Mouse (Mus musculus) embryonic facial prominence, embryonic 14.5 days (tissue): ENCODE measurements at regions not wholly inside any gene's neighbourhood (a gene's known extent, or its start where the extent isn't known, plus 50 kb on each side); places are given as distances from the start of the nearest gene placed in this dataset.
A peak's percentile ranks its signal among the peaks of the same experiment; 100 is the strongest.

Source experiments
- ATAC-seq: fragments of 200-750 bp; cut with Nextera tagmentation; 2 replicates; pipeline ENCODE4 v1.8.0; 2017; ENCODE audit warnings: low read depth, moderate number of reproducible peaks, moderate TSS enrichment
- DNase-seq: peaks from one replicate; pipeline ENCODE4 v3.0.0-alpha.2; 2015; ENCODE audit warnings: low spot score
- H3K27ac ChIP-seq: fragments of 300-500 bp; sonication (generic); replicated peaks from 2 replicates; pipeline ENCODE4 v1.5.1; 2014; ENCODE audit warnings: low read depth, mild to moderate bottlenecking, low read length, moderate library complexity
- H3K27me3 ChIP-seq: fragments of 300-500 bp; sonication (generic); replicated peaks from 2 replicates; pipeline ENCODE4 v1.6.1; 2014; ENCODE audit warnings: low read length; ENCODE audit not compliant: control insufficient read depth, insufficient read depth
- H3K36me3 ChIP-seq: fragments of 300-500 bp; sonication (generic); 2 replicates; pipeline ENCODE4 v1.6.1; 2014; ENCODE audit warnings: low read length, mixed read lengths; ENCODE audit not compliant: control insufficient read depth, insufficient read depth
- H3K4me1 ChIP-seq: fragments of 300-500 bp; sonication (generic); 2 replicates; pipeline ENCODE4 v1.6.1; 2014; ENCODE audit warnings: antibody characterized with exemption, low read length; ENCODE audit not compliant: control insufficient read depth, insufficient read depth
- H3K4me2 ChIP-seq: fragments of 300-500 bp; sonication (generic); 2 replicates; pipeline ENCODE4 v1.6.1; 2014; ENCODE audit warnings: low read depth, mild to moderate bottlenecking, low read length, moderate library complexity, mixed read lengths
- H3K4me3 ChIP-seq: fragments of 300-500 bp; sonication (generic); 2 replicates; pipeline ENCODE4 v1.5.1; 2014; ENCODE audit warnings: low read depth, mild to moderate bottlenecking, low read length
- H3K9ac ChIP-seq: fragments of 300-500 bp; sonication (generic); 2 replicates; pipeline ENCODE4 v1.6.1; 2014; ENCODE audit warnings: low read depth, mild to moderate bottlenecking, low read length, moderate library complexity, mixed read lengths
- H3K9me3 ChIP-seq: fragments of 300-500 bp; sonication (generic); 2 replicates; pipeline ENCODE4 v1.6.1; 2016; ENCODE audit warnings: low read length; ENCODE audit not compliant: control insufficient read depth
- WGBS: fragments of 180-500 bp; shearing (Covaris S2); extraction: QIAGEN DNeasy Blood & Tissue Kit; methylation state at CpG from one replicate; pipeline ENCODE4 v1.1.7; 2014; 5-methylcytosine and 5-hydroxymethylcytosine counted together

DNA sequence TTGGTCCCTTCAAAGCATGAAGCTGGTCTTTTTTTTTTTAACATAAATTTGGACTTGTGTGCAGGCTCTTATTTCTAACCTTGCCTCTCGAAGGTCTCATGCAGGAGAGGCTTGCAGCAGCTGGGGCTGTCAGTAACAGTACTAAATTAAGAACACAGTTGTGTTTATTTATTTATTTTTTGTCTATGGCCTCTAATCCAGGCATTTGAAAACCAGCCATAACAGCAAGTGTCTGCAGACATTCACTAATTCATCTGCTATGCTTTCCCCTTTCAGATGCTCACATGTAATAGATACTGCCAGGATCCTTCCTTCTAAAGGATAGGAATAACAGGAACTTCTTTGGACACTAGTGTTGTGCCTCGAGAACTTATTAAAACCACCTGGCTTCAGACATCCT is 172.5 kb downstream of the Rchy1 start:
- Histone ChIP-seq H3K4me3 (no peak overlapping the region), H3K4me2 (no peak overlapping the region), H3K27me3 (no peaks in the 10 kb centered on the region), H3K9ac (no peak overlapping the region), H3K4me1 (peaks cover 6% of the 10 kb centered on the region; the same call in 1 of the 2 replicates), H3K36me3 (no peaks in the 10 kb centered on the region), H3K27ac (peak overlapping the region; percentile 28; the same call in 1 of the 2 replicates), H3K9me3 (no peaks in the 10 kb centered on the region)
- DNase-seq: peak; percentile 75
- ATAC-seq: peak; percentile 92
- 19% methylated on average over 2 of the region's 2 CpGs for WGBS

DNA sequence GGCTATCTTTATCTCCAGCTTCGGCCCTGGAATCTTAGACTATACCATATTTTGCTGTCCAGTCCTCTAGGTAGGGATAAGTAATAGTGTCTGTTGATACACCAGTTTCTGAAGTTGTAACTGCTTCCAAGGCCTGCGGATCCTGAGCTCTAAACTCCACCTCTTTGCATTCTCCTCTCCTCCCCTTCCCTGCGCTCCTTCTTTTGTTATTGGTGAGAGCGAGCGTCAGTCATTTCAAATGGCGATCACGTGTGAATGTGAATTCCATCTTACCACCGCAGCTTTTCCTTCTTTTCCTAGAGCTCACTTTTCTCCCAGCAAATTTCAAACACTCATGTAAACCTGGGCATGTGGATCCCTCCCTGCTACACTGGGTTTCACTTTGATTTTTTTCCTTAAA is 178.9 kb downstream of the Rchy1 start:
- H3K4me2 ChIP-seq: no peak overlapping the region
- H3K4me1 ChIP-seq: no peaks in the 10 kb centered on the region
- DNase-seq: no peak
- H3K27ac ChIP-seq: no peak overlapping the region
- H3K9me3 ChIP-seq: no peaks in the 10 kb centered on the region
- no peaks in the 10 kb centered on the region for H3K36me3 ChIP-seq
- no peak for ATAC-seq
- H3K9ac ChIP-seq: no peak overlapping the region
- H3K4me3 ChIP-seq: no peak overlapping the region
- 86% methylated on average over 8 of the region's 8 CpGs for WGBS
- H3K27me3 ChIP-seq: no peaks in the 10 kb centered on the region

DNA sequence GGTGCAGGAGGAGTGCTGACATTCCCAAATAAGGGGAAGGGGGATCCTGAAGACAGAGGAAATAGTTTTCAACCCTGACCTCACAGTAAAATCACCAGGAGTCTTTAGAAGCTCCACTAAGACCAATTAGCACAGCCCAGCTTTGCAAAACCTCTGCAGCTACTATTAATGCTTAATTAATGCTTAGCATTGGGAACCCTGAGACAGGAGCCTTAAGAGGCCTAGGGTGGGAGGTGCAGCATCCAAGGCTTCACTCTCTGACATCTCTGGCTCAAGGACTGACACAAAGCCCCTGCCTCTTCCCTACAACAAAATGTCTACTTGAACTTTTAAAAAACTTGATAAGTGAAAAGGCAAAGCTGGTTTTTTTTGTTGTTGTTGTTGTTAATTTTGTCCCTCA is 185.9 kb downstream of the Rchy1 start:
- H3K9ac ChIP-seq: no peak overlapping the region
- no peak overlapping the region for H3K27ac ChIP-seq
- H3K36me3 ChIP-seq: no peaks in the 10 kb centered on the region
- H3K9me3 ChIP-seq: no peaks in the 10 kb centered on the region
- no peak overlapping the region for H3K4me2 ChIP-seq
- ATAC-seq: no peak
- H3K27me3 ChIP-seq: no peaks in the 10 kb centered on the region
- H3K4me3 ChIP-seq: no peak overlapping the region
- H3K4me1 ChIP-seq: no peaks in the 10 kb centered on the region
- no peak for DNase-seq

DNA sequence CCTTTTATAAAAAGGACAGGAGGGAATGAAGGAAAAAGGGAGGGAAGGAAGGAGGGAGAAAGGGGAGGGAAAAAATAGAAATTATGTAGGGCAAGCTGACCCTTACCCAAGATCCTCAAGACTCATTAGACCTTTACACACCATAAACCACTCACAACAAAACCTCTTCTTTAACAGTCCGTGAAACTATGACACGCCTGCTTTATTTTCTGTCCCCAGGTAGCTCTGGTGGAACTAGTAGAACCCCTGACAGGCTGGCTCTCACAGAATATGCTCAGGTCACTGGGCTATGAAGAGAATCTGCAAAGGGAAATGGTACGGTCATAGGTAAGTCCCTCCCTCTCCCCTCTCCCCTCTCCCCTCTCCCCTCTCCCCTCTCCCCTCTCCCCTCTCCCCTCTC is 188.8 kb downstream of the Rchy1 start:
- H3K27me3 ChIP-seq: no peaks in the 10 kb centered on the region
- no peaks in the 10 kb centered on the region for H3K36me3 ChIP-seq
- H3K4me3 ChIP-seq: no peak overlapping the region
- no peak overlapping the region for H3K4me2 ChIP-seq
- H3K27ac ChIP-seq: no peak overlapping the region
- H3K4me1 ChIP-seq: no peaks in the 10 kb centered on the region
- DNase-seq (no peak), ATAC-seq (no peak)
- no peaks in the 10 kb centered on the region for H3K9me3 ChIP-seq
- no peak overlapping the region for H3K9ac ChIP-seq
- 77% methylated on average over 3 of the region's 3 CpGs for WGBS

DNA sequence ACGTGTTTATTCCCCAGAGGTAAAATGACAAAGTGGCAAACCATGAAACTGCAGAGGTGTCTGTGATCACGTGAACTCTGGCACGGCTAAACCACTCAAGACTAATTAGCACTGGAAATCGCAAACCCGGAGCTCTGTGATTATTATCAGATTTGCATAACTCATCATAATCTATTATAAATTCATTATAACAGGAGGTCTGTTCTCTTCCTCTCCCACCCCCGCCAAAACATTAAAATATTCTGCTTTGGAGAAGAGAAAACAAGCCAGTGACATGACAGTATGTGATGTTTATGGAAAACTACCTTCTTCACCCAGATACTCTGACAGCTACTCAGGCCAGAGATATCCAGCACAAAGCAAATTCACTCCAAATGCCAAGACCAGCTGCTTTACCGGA is 195.0 kb downstream of the Rchy1 start:
- 65% methylated on average over 7 of the region's 7 CpGs for WGBS
- no peak for DNase-seq
- Histone ChIP-seq H3K36me3 (no peaks in the 10 kb centered on the region), H3K4me2 (no peak overlapping the region), H3K4me1 (0 out of 2 replicates have a peak, but pooled peaks cover 2% of the 10 kb centered on the region), H3K27me3 (no peaks in the 10 kb centered on the region), H3K4me3 (no peak overlapping the region), H3K9ac (no peak overlapping the region), H3K27ac (no peak overlapping the region), H3K9me3 (no peaks in the 10 kb centered on the region)
- no peak for ATAC-seq

DNA sequence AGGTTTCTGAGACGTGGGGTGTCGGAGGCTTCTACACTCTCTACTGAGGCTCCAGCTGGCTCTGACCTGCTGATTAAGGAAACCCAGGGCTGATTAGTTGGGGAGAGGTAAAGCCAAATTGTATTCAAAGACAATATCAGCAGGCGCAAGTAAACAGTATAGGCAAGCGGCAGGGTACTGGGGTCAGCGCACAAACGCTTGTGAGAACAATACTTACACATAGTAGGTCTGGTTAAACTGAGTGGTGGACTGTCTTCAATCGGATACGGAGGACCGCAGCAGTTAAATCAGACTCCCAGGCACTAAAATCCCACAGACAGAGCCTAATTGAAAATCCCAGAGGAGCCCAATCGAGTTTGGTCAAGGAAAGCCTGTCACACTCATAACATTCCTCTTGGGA is 195.8 kb downstream of the Rchy1 start:
- H3K9ac ChIP-seq: no peak overlapping the region
- no peak overlapping the region for H3K27ac ChIP-seq
- H3K9me3 ChIP-seq: no peaks in the 10 kb centered on the region
- ATAC-seq: no peak
- DNase-seq: no peak
- H3K4me3 ChIP-seq: no peak overlapping the region
- H3K4me2 ChIP-seq: no peak overlapping the region
- H3K36me3 ChIP-seq: no peaks in the 10 kb centered on the region
- H3K4me1 ChIP-seq: 0 out of 2 replicates have a peak, but pooled peaks cover 3% of the 10 kb centered on the region
- 56% methylated on average over 10 of the region's 10 CpGs for WGBS
- no peaks in the 10 kb centered on the region for H3K27me3 ChIP-seq

DNA sequence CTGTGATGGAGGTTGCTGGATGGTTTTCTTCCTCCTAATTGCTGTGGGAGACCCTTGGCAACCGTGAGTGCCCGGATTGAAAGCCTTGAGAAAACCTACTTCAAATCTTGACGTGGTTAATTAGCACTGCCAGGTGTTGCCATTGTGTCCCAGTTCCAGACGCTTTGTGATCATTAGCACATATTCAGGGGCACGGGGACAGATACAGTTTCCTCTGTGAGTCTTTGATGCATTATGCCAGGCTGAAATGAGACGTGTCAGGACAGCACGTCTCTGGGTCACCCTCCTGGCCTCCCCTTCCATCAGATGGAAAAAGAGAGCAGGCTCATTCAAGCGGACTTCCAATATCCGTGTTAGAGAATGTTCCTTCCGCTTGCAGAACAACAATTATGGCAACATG is 198.2 kb downstream of the Rchy1 start:
- H3K9me3 ChIP-seq: no peaks in the 10 kb centered on the region
- H3K4me3 ChIP-seq: no peak overlapping the region
- no peaks in the 10 kb centered on the region for H3K27me3 ChIP-seq
- WGBS: 50% methylated on average over 10 of the region's 10 CpGs
- no peak overlapping the region for H3K27ac ChIP-seq
- DNase-seq (peak; percentile 43), ATAC-seq (peak; percentile 86)
- H3K4me1 ChIP-seq: 0 out of 2 replicates have a peak, but pooled peaks cover 5% of the 10 kb centered on the region
- H3K36me3 ChIP-seq: no peaks in the 10 kb centered on the region
- no peak overlapping the region for H3K9ac ChIP-seq
- no peak overlapping the region for H3K4me2 ChIP-seq

DNA sequence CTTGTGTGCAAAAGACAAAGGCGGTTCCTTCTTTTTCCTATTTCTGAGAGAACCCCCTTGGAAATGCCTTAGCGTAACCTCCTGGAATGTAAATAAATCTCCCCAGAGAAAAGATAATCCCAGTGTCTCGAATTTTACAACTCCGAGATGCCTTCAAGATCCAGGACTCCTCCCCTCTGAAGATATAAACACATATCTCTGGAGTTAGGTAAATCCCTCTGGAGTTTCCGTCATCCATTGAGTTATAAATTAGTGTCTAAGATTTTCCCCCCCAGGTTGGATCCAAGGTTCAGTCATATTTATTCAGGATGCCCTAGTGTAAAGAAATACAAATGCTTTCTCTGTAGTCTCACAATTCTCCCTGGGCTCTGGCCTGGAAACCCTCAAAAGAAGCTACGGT is 200.3 kb downstream of the Rchy1 start:
- no peak overlapping the region for H3K4me3 ChIP-seq
- no peak for ATAC-seq
- H3K9me3 ChIP-seq: no peaks in the 10 kb centered on the region
- H3K27me3 ChIP-seq: no peaks in the 10 kb centered on the region
- peak; percentile 68 for DNase-seq
- H3K36me3 ChIP-seq: no peaks in the 10 kb centered on the region
- H3K27ac ChIP-seq: no peak overlapping the region
- WGBS: 38% methylated on average over 6 of the region's 6 CpGs
- H3K9ac ChIP-seq: no peak overlapping the region
- H3K4me2 ChIP-seq: no peak overlapping the region
- 0 out of 2 replicates have a peak, but pooled peaks cover 4% of the 10 kb centered on the region for H3K4me1 ChIP-seq

DNA sequence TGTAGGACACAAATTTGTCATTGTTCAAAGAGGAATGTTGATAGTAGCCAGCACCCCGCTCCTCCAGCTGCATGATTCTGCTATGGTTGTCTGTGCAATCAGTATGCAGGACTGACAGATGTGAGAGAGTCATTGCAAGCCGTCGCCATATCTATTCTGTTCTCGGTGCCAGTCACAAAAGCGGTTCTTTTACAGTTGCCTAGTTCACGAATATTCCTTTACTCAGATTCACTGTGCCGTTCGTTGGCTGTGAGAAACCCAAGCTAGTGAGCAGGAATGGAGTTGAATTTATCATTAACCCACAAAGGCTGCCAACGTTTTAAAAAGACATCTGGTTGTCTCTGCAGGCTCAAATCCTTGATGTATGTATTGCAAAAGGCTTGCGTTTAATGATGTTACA is 206.9 kb downstream of the Rchy1 start:
- ATAC-seq: no peak
- no peak overlapping the region for H3K4me2 ChIP-seq
- no peaks in the 10 kb centered on the region for H3K27me3 ChIP-seq
- no peaks in the 10 kb centered on the region for H3K36me3 ChIP-seq
- no peak for DNase-seq
- WGBS: 73% methylated on average over 10 of the region's 10 CpGs
- no peak overlapping the region for H3K27ac ChIP-seq
- H3K4me3 ChIP-seq: no peak overlapping the region
- no peak overlapping the region for H3K9ac ChIP-seq
- H3K9me3 ChIP-seq: no peaks in the 10 kb centered on the region
- no peaks in the 10 kb centered on the region for H3K4me1 ChIP-seq
